13 mouse cellular contexts compared by ENCODE assay signal in genomic region chr15:59756141-59756540, GRCm38 (mm10).
DNase-seq lines count a peak whose midpoint lies in the region; ATAC-seq and TF ChIP-seq lines count a peak whose summit lies in the region.
"Had no signal": no experiment of that assay in that cellular context is flagged by ENCODE, and none has a peak within 500 bp of the region (broad histone marks: within the 10 kb centered on the region; RNA-seq: fewer than 3 reads in every experiment).

No protein-coding gene starts in this region.

- intact Hi-C loops in heart, adult 2 months (cut with DNase I) = no loop called here

- no peaks in the 10 kb centered on the region for H3K9me3 ChIP-seq in heart, embryonic 12.5 days (replicated peaks)
- H3K9me3 ChIP-seq in lung, embryonic 14.5 days (ENCODE audit: low read depth, low read length) = no peaks in the 10 kb centered on the region
- no peaks in the 10 kb centered on the region for H3K9me3 ChIP-seq in midbrain, embryonic 16.5 days (replicated peaks; ENCODE audit: control insufficient read depth, low read length, poor library complexity, severe bottlenecking)
- H3K9me3 ChIP-seq: forebrain, embryonic 10.5 days; hindbrain, embryonic 15.5 days; liver, embryonic 13.5 days had no signal

- no peak for TF ChIP-seq CTCF in heart, adult 2 months (IDR thresholded peaks at IDR 0.05)
- TF ChIP-seq CTCF in brain, embryonic 14.5 days (IDR thresholded peaks at IDR 0.05; ENCODE audit: borderline replicate concordance, extremely low read depth, insufficient read depth, insufficient read length) = no peak
- no peak for TF ChIP-seq CTCF in lung, embryonic 14.5 days (IDR thresholded peaks at IDR 0.05; ENCODE audit: low read depth)

- peaks cover 8% of the 10 kb centered on the region for H3K4me1 ChIP-seq in heart, adult 2 months (ENCODE audit: control insufficient read depth, insufficient read depth, low read length)
- H3K4me1 ChIP-seq in heart, embryonic 12.5 days (replicated peaks) = peaks cover 23% of the 10 kb centered on the region
- no peaks in the 10 kb centered on the region for H3K4me1 ChIP-seq in lung, embryonic 14.5 days (ENCODE audit: insufficient read depth)
- H3K4me1 ChIP-seq in midbrain, embryonic 16.5 days (ENCODE audit: control insufficient read depth, insufficient read depth, low read length) = no peaks in the 10 kb centered on the region
- H3K4me1 ChIP-seq: hindbrain, embryonic 15.5 days; liver, embryonic 13.5 days had no signal

- peak; percentile 56 to 71 for DNase-seq in adrenal gland, adult (ENCODE audit: inconsistent age in 2 of 2, low spot score in 1 of 2)
- DNase-seq in adrenal gland, adult 8-10 months = no peak
- peak; percentile 40 to 59 for DNase-seq in heart, adult 2 months
- DNase-seq in brain, embryonic 14.5 days (ENCODE audit: low read depth) = peak; percentile 15
- peak; percentile 47 for DNase-seq in lung, embryonic 14.5 days
- DNase-seq in cerebellum, postnatal 10 days = no peak
- DNase-seq: liver, embryonic 13.5 days; spleen, adult 18-20 months had no signal

- no peak overlapping the region for H3K9ac ChIP-seq in heart, adult 2 months (ENCODE audit: low read depth, low read length)
- no peak overlapping the region for H3K9ac ChIP-seq in heart, embryonic 12.5 days
- H3K9ac ChIP-seq in lung, embryonic 14.5 days = no peak overlapping the region
- H3K9ac ChIP-seq in midbrain, embryonic 16.5 days (ENCODE audit: low read depth, low read length) = no peak overlapping the region
- H3K9ac ChIP-seq: hindbrain, embryonic 15.5 days; liver, embryonic 13.5 days had no signal

- H3K27me3 ChIP-seq in heart, adult 2 months (ENCODE audit: control insufficient read depth, insufficient read depth, low read length) = no peaks in the 10 kb centered on the region
- no peaks in the 10 kb centered on the region for H3K27me3 ChIP-seq in heart, embryonic 12.5 days (replicated peaks)
- no peaks in the 10 kb centered on the region for H3K27me3 ChIP-seq in lung, embryonic 14.5 days (ENCODE audit: insufficient read depth, low read length)
- no peaks in the 10 kb centered on the region for H3K27me3 ChIP-seq in midbrain, embryonic 16.5 days (ENCODE audit: control insufficient read depth, insufficient read depth, low read depth, low read length)
- H3K27me3 ChIP-seq: hindbrain, embryonic 15.5 days; liver, embryonic 13.5 days had no signal

- TF ChIP-seq EP300 in heart, adult 2 months (IDR thresholded peaks at IDR 0.05; ENCODE audit: insufficient read depth, low read depth, low read length) = no peak

- 22% methylated on average over 6 of the region's 6 CpGs for WGBS in heart, adult 2 months
- WGBS in heart, embryonic 12.5 days = 30% methylated on average over 6 of the region's 6 CpGs
- WGBS in lung, embryonic 14.5 days = 30% methylated on average over 6 of the region's 6 CpGs
- WGBS in midbrain, embryonic 16.5 days = 77% methylated on average over 6 of the region's 6 CpGs

- H3K4me3 ChIP-seq in heart, adult 2 months = no peak overlapping the region
- no peak overlapping the region for H3K4me3 ChIP-seq in heart, embryonic 12.5 days
- H3K4me3 ChIP-seq in lung, embryonic 14.5 days (ENCODE audit: low read depth, low read length) = no peak overlapping the region
- H3K4me3 ChIP-seq in midbrain, embryonic 16.5 days (ENCODE audit: low read depth, low read length) = no peak overlapping the region
- H3K4me3 ChIP-seq: forebrain, embryonic 10.5 days; hindbrain, embryonic 15.5 days; liver, embryonic 13.5 days had no signal

- no peak overlapping the region for H3K4me2 ChIP-seq in heart, embryonic 12.5 days
- no peak overlapping the region for H3K4me2 ChIP-seq in lung, embryonic 14.5 days
- H3K4me2 ChIP-seq in midbrain, embryonic 16.5 days (ENCODE audit: low read length) = no peak overlapping the region
- H3K4me2 ChIP-seq: hindbrain, embryonic 15.5 days; liver, embryonic 13.5 days; midbrain, embryonic 11.5 days had no signal

- TF ChIP-seq POLR2A in heart, adult 2 months (IDR thresholded peaks at IDR 0.05; ENCODE audit: insufficient read depth, low read depth, low read length) = no peak
- no peak for TF ChIP-seq POLR2A in brain, embryonic 14.5 days (IDR thresholded peaks at IDR 0.05; ENCODE audit: borderline replicate concordance, extremely low read depth, insufficient read depth, insufficient read length, poor library complexity, severe bottlenecking)

- no peak for ATAC-seq in heart, embryonic 12.5 days (ENCODE audit: insufficient number of reproducible peaks, low FRiP score)
- ATAC-seq in lung, embryonic 14.5 days (ENCODE audit: insufficient read depth) = no peak
- no peak for ATAC-seq in midbrain, embryonic 16.5 days

- H3K36me3 ChIP-seq in heart, adult 2 months (ENCODE audit: control insufficient read depth, insufficient read depth, low read length) = no peaks in the 10 kb centered on the region
- H3K36me3 ChIP-seq in heart, embryonic 12.5 days = no peaks in the 10 kb centered on the region
- H3K36me3 ChIP-seq in lung, embryonic 14.5 days (ENCODE audit: insufficient read depth) = no peaks in the 10 kb centered on the region
- no peaks in the 10 kb centered on the region for H3K36me3 ChIP-seq in midbrain, embryonic 16.5 days (ENCODE audit: control insufficient read depth, insufficient read depth, low read length)
- H3K36me3 ChIP-seq: forebrain, embryonic 10.5 days; hindbrain, embryonic 15.5 days; liver, embryonic 13.5 days had no signal

- no peaks in the 10 kb centered on the region for H3K79me2 ChIP-seq in heart, adult 2 months (replicated peaks; ENCODE audit: control insufficient read depth, insufficient read depth, low read length)

- H3K27ac ChIP-seq in heart, adult 2 months = no peak overlapping the region
- no peak overlapping the region for H3K27ac ChIP-seq in heart, embryonic 12.5 days (ENCODE audit: poor library complexity, severe bottlenecking)
- H3K27ac ChIP-seq in lung, embryonic 14.5 days (ENCODE audit: low read depth) = no peak overlapping the region
- no peak overlapping the region for H3K27ac ChIP-seq in midbrain, embryonic 16.5 days (ENCODE audit: low read length)
- H3K27ac ChIP-seq: forebrain, embryonic 10.5 days; hindbrain, embryonic 15.5 days; liver, embryonic 13.5 days had no signal

Comparison
In these comparisons a context has a peak if more than half of its experiments do, and no peak if none do; other contexts are left out.
1. DNase-seq: peak in adrenal gland, adult (2 of 2), heart, adult 2 months (2 of 2), brain, embryonic 14.5 days (single experiment) and lung, embryonic 14.5 days (single experiment); none in adrenal gland, adult 8-10 months (single experiment) and cerebellum, postnatal 10 days (0 of 2).